Mouse (Mus musculus) retina, postnatal 1 day (tissue): Measurements from ENCODE around the gene Mcee.

Source experiments
- DNase-seq: peaks from one replicate; pipeline ENCODE4 v3.0.0-alpha.2; 2012

The Mcee gene

DNA sequence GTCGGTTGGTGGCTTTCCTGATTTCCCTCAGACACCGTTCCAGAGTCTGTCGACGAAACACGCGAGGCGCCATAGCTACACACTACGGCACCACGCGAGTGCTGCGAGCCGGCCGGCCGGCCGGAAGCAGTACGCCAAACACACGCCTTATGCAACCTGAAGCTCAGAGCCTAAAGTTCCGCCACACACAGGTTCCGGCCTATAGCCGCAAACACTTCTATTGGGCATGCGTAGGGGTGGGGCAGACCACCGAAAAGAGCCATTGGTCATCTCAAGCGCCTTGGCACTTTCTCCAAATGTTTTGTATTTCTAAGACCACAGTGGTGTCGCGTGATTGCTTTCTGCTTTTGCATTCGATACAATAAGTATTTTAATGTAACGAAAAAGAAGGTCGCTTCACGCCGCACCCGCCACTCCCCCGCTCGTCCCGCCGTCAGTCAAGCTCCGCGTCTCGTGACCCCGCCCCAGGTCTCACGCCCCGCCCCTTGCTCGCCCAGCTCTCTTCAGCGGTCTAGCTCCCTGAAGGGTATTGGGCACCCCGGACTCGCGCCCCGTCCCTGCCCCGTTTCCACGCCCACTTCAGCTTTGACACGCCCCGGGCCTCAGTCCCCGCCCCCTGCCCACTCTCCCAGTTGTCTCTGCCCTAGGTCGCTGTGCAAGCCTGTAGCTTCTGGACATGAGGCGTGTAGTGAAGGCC is at the start of gene Mcee, which contains the start of gene Mphosph10:
Gene Mcee, plus strand, starts transcription at position 486 of the 697 bp plus-strand sequence.
Gene Mphosph10, minus strand, starts transcription at position 147 of the 697 bp plus-strand sequence.
- DNase-seq: peak; percentile 98

DNA sequence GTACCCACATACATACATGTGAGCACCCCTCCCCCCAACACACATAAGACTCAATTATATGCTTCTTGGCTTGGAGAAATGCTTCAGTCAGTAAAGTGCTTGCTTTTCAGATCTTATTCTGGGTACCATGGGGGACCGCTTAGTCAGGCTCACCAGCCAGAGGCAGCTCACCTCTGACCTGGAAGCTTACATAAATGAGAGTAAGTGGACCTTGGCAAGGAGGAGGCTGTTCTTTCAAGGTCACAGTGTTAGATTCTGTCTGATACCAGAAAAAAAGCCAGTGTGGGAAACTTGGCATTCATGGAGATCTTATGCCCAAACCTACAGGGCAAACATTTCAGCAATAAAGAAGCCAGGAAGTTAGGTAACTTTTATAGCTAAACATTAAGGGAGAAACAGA is 44.6 kb upstream of the Mcee start:
- no peak for DNase-seq

DNA sequence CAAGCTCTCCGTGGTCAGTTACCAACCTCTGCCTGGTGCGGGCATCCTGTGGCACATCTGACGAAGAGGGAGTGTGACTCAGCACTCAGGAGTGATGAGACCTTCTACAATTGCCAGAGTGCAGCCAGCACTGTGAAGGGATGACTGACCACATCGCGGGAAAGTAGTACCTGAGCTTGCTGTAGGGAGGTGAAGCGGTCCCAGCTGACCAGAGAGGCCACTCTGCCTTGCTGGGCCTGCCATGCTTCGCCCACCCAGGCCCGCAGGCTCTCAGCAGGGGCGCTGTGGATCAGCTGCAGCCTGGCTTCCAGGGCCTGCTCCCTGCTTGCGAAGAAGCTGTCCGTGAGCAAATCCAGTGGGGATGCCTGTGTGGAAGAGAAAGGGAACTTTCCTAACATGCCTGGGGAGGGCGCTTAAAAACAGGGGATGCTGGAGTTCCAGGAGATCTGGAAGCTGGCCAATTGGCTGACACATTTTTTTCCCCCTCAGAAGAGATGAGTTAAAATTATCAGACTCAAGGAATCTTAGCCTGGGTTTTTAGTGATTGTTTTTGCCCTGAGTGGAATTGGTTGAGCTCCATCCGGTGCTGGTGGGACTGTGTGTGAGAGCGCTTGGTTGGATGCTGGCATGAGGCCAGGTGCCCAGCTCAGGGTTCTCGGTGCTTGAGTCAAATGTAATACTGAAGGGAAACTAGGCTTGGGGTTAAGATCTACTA is 43.1 kb upstream of the Mcee start:
- DNase-seq: peak; percentile 6

DNA sequence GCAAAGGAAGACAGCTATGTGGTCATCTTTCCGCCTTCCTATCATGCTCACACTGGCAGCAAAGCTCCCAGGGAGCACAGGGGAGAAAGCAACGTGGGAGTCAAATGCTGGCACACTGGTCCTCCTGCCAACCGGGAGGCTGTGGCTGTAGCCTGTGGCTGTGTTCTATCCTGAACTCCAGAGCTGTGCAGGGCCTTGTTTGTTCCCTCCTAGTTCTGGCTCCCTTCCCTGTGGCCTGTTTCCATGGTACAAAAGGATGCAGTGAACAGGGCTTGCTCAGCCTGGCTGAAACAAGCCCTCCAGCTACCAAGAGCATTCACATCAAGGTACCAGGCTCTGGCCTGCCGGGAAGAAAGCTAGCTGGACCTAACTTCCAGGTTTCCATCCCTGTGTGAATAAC is 41.3 kb upstream of the Mcee start:
- peak; percentile 6 for DNase-seq

DNA sequence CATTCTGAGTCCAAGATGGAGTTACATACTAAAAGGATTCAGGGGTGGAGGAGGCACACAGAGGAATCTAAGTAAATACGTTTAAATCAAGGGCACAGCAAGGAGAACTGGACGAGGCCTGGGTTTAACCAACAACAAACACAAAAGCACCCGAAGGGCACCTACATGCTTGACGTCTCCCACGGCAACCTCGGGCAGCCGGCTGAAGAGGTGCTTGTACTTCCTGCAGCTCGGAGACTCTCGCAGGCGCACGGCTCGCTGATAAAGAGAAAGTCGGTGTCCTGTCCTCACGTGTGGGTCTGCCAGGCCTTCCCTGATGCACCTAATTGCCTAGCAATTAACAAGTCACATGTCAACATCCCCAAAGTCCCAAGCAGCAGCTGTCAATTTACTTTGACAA is 38.2 kb upstream of the Mcee start:
- DNase-seq: no peak

DNA sequence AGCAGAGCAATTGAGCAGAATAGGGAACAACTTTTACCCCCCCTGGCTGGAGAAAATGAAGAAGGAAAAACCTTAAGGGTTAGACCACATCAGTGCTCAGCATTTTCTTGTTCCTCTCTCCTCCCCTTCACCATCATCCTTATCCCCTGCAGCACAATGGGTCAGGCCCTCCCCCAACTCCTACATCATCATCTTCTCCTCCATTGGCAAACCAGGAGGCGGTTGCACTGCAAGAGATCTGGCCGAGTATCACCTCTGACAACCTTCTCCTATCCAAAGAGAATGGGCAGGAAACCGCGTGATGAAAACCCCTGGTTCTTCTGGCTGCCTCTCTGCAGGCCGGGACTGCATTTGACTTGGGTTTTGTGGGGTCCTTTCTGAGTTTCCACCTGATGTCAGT is 35.7 kb upstream of the Mcee start:
- DNase-seq: no peak

DNA sequence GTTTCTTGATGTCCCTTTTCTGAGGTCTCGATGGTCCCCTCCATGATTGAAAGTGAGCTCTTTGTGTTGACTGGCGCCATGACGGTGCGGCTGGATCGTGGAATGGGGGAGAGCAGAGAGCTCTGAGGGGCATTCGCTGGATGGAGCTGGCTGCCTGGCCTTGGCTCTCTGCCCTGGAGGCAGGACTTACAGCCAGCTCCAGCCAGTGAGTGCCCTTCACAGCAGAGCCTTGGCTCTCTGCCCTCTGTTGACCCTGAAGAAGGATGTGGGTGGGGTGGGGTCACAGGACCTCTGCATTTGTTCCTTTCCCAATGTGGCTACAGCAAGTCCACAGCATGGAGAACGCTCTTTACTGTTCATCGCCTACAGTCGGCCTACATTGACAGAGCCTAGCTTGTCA is 35.0 kb upstream of the Mcee start:
- no peak for DNase-seq

DNA sequence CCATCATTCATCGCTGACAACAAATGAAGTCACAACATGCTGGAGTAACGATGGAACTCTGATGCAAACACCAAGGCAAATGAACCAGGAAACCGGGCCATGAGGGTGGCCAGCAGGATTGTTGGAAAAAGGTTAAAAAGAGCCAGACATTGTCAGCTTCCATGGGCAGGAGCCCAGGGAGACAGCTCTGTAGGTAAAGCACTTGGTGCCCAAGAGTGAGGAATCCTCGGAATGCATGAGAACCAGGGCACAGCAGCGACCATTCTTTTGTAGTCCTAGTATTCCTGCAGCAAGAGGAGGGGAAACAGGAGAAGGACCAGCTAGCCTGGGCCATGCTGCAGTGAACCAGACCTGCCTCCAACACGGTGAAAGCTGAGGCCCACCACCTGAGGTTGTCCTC is 33.7 kb upstream of the Mcee start:
- no peak for DNase-seq

DNA sequence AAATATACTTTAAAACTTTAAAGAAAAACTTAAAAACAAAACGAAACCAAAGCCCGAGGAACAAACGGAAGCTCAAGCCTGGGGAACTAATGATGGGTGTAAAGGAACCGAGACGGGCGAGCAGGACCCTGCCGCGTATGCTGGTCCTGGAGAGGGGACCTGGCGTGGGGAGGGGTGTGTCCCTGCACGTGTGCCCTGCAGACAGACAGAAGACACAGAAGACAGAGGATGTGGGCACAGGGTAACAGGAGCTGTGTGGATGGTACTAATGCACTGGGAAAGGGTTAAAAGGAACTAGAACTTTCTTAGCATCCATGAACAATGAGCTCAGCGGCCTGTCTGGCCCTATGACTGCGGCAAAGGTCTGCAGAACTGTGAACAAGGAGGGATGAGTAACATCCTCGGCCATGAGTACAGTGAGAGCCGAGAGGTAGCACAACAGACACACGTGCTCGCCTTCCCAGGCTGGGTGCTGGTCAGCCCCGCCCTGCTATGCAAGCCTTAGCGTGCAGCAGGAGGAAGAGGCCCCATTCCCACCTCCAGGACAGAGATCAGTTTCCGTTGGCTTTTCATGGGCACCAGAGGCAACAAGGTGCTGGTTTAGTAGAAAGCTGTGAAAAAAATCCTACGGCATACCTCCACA is 32.3 kb upstream of the Mcee start:
- DNase-seq: no peak

DNA sequence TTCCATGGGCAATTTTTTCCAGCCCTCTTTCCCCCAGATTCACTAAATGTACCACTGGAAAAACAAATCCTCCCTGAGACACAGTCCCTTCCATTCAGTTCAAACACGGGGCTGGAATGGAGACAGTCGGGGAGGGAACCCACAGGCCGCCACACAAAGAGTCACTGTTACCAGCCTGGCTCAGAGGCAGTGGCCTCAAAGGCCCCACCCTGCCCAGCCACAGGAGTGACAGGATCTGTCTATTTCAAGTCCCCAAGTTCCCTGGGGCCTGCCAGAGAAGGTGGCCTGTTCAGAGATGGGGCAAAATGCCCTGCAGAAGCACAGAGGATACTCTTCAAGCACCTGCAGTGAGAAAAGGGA is 31.8 kb upstream of the Mcee start:
- no peak for DNase-seq

DNA sequence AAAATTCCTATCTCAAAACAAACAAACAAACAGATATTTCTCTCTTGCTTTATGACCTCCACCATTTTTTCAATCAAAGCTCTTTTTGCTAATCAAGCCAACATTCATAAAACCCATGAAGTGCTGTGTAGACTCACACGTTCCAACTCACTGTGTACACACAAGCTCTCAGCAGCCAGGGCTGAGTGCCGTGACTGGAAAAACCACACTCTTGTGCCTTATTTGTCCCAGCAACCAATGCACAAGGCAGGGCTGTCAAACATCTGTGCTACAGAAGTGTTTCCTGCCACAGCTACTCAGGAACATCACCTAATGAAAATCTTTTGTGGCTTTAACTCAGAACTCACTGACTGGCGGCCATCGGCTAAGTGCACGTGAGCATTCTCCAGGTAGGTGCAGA is 26.5 kb upstream of the Mcee start:
- DNase-seq: no peak

DNA sequence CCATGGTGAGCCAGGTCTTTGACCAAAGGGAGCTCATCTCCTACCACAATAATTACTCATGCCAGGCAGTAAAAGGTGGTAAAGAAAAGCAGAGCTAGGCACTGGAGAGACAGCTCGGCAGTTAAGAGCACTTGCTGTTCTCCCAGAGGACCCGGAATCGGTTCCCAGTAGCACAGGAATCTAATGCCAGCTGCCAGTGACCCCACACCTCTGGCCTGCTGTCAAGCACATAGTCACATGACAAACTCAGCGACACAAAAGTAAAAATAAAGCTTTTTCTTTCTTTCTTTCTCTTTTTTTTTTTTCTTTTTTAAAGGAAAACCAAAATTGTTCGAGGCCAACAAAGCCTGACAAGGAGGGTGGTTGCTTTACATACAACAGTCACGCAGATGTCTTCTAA is 22.6 kb upstream of the Mcee start:
- DNase-seq: no peak

DNA sequence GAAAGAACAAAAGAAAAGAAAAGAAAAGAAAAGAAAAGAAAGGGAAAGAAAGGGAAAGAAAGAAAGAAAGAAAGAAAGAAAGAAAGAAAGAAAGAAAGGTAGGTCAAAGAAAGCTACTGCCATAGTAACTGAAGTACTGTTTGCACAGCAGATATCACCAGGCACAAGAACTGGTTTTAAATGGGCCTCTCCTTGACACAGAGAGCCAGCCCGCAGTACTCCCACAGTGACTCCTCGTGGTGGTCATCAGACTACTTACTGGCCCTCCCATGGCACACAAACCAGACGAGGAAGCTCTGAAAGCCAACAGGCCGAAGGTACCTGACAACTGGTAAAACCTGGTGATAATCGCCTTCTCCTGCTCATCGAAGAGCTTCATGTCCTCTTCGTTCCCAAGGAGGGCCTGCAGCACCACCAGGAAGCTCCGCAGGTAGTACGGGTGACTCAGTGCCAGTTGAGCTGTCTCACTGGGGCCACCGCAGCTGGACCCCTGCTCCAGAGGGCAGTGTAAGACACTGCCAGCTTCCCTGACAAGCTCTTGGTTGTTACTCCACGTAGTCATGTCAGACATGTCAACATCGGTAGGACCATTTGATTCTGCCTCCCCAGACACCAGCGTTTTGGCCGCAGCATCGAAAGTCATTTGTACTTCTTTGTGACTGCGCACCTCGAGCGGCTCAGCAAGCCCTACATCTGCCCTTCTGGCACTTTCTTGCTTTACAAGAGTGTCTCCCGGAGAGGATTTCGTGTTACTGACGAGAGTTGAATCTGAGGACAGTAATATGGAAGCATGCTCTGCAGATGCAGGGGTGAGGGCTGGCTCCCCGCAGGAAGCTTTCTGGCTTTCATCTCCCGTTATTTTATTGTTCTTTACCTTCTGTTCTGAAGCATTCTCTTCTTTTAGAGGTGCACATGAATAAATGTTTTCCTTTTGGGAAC is 20.2 kb upstream of the Mcee start:
- DNase-seq: no peak

DNA sequence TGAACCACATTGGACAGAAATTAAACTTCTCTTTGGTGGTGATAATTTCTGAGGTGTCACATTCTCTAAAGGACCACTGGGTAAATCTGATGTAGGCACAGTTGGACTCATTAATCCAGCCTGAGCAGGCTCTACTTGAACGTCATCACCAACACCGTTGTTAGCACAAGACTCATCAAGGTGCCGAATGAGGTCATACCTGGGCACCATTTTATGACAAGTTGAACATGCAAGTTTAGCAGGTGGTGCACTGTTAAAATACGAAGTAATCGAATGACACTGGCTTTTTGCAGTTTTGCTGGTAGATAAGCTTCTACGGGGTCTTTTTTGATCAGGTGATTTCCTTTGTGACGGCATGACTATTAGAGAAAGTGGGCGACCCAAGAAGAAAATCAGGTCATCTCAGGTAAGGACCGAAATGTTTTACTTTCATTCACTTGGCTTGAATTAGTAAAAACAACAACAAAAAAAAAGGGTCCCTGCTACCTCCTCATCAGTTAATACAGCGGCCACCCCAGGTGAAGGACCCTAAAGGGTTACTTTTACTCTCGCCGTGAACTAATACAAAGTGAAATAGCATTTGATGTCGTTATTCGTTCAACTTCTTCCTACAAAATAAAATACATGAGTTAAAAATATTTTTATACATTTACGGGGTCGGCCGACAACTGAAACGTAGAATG is 19.1 kb upstream of the Mcee start:
- DNase-seq: peak; percentile 5

DNA sequence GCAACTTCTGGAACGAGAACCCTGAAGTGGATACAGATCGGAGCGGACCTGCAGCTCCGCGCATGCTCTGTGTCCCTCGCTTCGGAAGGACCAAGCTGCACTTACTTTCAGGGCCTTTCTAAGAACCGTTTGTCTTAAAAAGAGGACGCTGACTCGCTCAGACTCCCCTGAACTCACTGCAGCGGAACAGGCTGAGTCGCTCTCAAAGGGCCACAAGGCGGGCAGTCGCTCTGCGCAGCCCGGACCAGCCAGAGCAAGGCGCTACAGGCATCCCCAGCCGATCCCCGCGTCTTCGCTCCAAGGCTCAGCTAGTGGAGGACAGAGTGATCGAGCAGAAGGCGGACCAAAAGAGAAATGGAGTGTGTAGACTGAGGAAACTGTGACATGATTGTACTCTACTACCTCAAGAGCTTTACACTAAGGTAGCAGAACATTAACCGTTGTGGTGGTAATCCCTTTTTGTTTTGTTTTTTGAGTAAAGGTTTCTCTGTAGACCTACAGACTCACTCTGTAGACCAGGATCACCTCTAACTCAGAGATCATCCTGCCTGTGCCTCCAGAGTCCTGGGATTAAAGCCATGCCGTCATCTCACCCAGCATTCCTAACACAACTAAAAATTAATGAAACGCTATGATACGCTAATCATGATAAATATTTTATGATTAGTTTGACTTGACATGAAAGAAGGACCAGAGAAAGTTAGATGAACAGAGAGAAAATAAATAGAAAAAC is 18.4 kb upstream of the Mcee start, which contains the start of gene Fan1:
Gene Fan1, minus strand, starts transcription at position 266 of the 733 bp plus-strand sequence.
- peak; percentile 90 for DNase-seq

DNA sequence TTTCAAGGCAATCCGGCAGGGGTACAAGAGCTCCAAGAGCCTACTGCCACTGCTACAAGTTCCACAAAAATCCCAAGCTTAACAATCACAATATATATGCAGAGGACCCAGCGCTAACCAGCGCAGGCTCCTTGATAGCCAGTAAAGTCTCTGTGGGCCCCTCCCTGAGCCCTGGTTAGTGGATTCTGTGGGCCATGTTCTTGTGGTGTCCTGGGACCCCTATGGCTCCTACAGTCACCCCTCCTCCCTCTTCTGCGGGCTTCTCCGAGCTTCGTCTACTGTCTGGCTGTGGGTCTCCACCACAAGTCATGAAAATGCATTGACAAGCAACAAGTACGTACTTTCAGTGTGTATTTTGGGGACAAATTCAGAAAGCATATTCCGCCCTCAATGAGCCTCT is 928 bp upstream of the Mcee start:
- no peak for DNase-seq

DNA sequence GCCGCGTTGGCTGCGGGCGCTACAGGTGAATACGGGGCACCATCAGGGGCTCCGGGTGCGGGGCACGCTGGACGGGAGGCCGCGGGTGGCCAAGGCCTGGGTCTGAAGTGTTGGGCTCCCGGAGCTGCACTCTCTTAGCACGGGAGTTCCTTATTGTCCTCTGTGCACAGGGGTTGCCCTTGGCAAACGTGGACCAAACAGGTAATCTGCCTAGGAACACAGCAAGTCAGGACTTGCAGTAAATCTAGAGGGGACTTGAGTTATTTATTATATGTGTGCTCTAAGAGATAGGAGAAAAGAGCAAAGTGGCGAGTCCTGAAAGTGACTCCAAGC is 378 bp downstream of the Mcee start:
- no peak for DNase-seq

DNA sequence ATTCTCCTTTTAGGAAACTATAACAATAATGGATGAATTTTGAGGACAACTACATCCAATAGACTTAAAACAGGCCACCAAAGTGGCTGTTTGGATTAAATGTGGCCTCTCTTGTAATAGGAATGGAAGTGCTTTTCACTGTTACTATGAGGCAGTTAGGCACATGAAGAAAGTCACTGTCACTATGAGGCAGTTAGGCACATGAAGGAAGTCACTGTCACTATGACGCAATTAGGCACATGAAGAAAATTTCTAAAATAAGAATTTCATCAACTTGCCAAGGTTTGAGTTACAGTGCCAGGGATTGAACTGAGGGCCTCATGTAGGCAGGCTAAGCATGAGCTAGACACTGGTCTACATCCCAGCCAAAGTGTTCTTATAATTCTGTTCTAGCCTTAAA is 8.3 kb downstream of the Mcee start:
- DNase-seq: no peak

DNA sequence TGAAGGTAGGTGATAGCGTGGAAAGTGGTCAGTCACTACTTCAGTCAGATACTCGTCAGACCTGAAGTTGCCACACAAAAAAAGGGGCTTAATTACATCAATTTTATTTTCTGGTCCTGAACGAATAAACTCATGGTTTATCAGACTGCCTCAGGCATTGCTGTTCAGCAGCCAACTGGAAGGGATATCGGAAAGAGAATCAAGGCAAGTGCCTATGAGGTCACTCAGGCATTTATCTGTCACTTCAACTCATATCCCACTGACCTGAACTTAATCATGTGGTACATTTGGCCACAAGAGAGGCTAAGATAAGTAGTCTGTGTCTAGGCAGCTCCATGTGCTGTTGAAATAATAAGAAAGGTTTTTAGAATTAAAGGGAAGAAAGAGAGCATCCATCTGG is 10.0 kb downstream of the Mcee start:
- peak; percentile 61 for DNase-seq

DNA sequence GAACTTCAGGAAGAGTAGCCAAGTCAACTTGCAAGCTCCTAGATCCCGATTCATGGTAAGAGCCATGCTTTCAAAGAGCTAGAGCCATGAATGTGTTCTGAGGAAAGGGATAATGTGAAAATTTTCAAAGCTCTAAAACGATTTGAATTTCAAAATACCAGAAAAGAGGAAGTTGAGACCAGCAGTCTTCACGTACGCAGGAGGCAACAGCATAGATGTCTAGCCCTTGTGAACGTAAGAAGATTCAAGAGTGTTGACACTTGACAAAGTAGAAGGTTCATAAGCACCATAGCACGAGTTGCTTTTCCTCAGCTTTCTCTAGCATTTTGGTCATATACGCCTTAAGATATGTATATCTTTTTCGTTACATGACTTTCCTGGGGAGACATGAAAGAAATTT is 11.6 kb downstream of the Mcee start:
- no peak for DNase-seq

DNA sequence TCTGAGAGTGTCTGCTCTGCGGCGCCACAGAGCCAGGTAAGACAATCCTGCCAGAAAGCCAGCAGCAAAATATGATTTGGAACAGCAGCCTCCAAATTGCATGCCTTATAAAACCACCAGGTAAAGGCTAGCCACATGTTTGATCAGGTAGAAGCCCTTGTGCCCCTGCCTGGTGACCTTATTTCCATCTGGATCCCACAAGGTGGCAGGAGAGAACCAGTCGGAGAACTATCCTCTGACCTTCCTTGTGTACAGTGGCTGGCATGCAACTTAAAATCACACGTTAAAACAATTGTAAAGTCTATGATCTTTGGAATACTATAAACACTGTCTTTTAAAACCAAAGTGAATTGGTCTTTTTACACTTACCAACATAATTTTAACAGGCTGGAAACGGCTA is 32.5 kb downstream of the Mcee start:
- DNase-seq: peak; percentile 75
